Mouse (Mus musculus) lung, embryonic 15.5 days (tissue): ENCODE measurements around the gene Gpr62. TPM values are rescaled to one million over a fixed set of nuclear protein-coding genes. Genes with fewer than 3 reads are reported as not detected.

Experiments
- ATAC-seq: fragments of 200-750 bp; cut with Nextera tagmentation; 2 replicates; pipeline ENCODE4 v1.8.0; 2017; ENCODE audit warnings: moderate number of reproducible peaks, borderline replicate concordance; ENCODE audit not compliant: low FRiP score, low TSS enrichment; ENCODE audit errors: extremely low read depth
- H3K27ac ChIP-seq: fragments of 300-500 bp; sonication (generic); 2 replicates; pipeline ENCODE4 v1.5.1; 2015; ENCODE audit warnings: moderate library complexity, mild to moderate bottlenecking, inconsistent platforms
- H3K27me3 ChIP-seq: fragments of 300-500 bp; sonication (generic); 2 replicates; pipeline ENCODE4 v1.6.1; 2015; ENCODE audit warnings: inconsistent platforms
- H3K36me3 ChIP-seq: fragments of 300-500 bp; sonication (generic); 2 replicates; pipeline ENCODE4 v1.6.1; 2015; ENCODE audit warnings: inconsistent platforms
- H3K4me1 ChIP-seq: fragments of 300-500 bp; sonication (generic); 2 replicates; pipeline ENCODE4 v1.6.1; 2015; ENCODE audit warnings: inconsistent platforms
- H3K4me2 ChIP-seq: fragments of 300-500 bp; sonication (generic); 2 replicates; pipeline ENCODE4 v1.6.1; 2015; ENCODE audit warnings: inconsistent platforms, mild to moderate bottlenecking, moderate library complexity
- H3K4me3 ChIP-seq: fragments of 300-500 bp; sonication (generic); 2 replicates; pipeline ENCODE4 v1.5.1; 2015; ENCODE audit warnings: mild to moderate bottlenecking, inconsistent platforms
- H3K9ac ChIP-seq: fragments of 300-500 bp; sonication (generic); 2 replicates; pipeline ENCODE4 v1.6.1; 2015; ENCODE audit warnings: inconsistent platforms
- H3K9me3 ChIP-seq: fragments of 300-500 bp; sonication (generic); 2 replicates; pipeline ENCODE4 v1.6.1; 2016; ENCODE audit warnings: inconsistent platforms
- WGBS: fragments of 180-500 bp; shearing (Covaris S2); methylation state at CpG from one replicate; pipeline ENCODE4 v1.1.7; 2015; 5-methylcytosine and 5-hydroxymethylcytosine counted together
- polyA plus RNA-seq: library from polyadenylated mRNA; unstranded; fragments of >200 nt; fragmentation: Nextera tagmentation; extraction: Ambion mirVana; gene quantifications from 2 replicates; pipeline ENCODE4 v1.2.1, GENCODE M21; 2015

The Gpr62 gene
- polyA plus RNA-seq, 1 experiment from 2014 or later = 0.07 TPM

GRCm38 (mm10) chr9:106482578-106483115 lies 16.9 kb upstream of the Gpr62 start:
- no peak for ATAC-seq
- H3K4me3 ChIP-seq = no peak overlapping the region
- no peak overlapping the region for H3K27ac ChIP-seq
- WGBS = 84% methylated on average over 17 of the region's 17 CpGs
- peaks cover 12% of the 10 kb centered on the region for H3K4me1 ChIP-seq
- no peaks in the 10 kb centered on the region for H3K27me3 ChIP-seq
- H3K36me3 ChIP-seq = peaks cover 35% of the 10 kb centered on the region
- H3K4me2 ChIP-seq = no peak overlapping the region
- H3K9me3 ChIP-seq = no peaks in the 10 kb centered on the region
- no peak overlapping the region for H3K9ac ChIP-seq

GRCm38 (mm10) chr9:106481676-106482075 lies 15.9 kb upstream of the Gpr62 start:
- H3K4me1 ChIP-seq = peaks cover 13% of the 10 kb centered on the region
- no peak overlapping the region for H3K4me2 ChIP-seq
- H3K27me3 ChIP-seq = no peaks in the 10 kb centered on the region
- H3K27ac ChIP-seq = no peak overlapping the region
- H3K4me3 ChIP-seq = no peak overlapping the region
- H3K9me3 ChIP-seq = no peaks in the 10 kb centered on the region
- peaks cover 35% of the 10 kb centered on the region for H3K36me3 ChIP-seq
- 90% methylated on average over 13 of the region's 13 CpGs for WGBS
- no peak for ATAC-seq
- H3K9ac ChIP-seq = no peak overlapping the region

- H3K36me3 ChIP-seq = peaks cover 31% of the 10 kb centered on the region
- H3K4me1 ChIP-seq = peaks cover 19% of the 10 kb centered on the region
- no peaks in the 10 kb centered on the region for H3K9me3 ChIP-seq
- no peak overlapping the region for H3K4me2 ChIP-seq
- H3K27ac ChIP-seq = no peak overlapping the region
- no peak overlapping the region for H3K9ac ChIP-seq
- no peaks in the 10 kb centered on the region for H3K27me3 ChIP-seq
- H3K4me3 ChIP-seq = no peak overlapping the region
- 93% methylated on average over 14 of the region's 15 CpGs for WGBS
- ATAC-seq = no peak
Observed at GRCm38 (mm10) chr9:106481075-106481474, 15.3 kb upstream of the Gpr62 start.

- H3K9ac ChIP-seq = no peak overlapping the region
- H3K4me1 ChIP-seq = peaks cover 25% of the 10 kb centered on the region
- ATAC-seq = no peak
- WGBS = 92% methylated on average over 7 of the region's 7 CpGs
- H3K27me3 ChIP-seq = no peaks in the 10 kb centered on the region
- no peak overlapping the region for H3K4me3 ChIP-seq
- H3K4me2 ChIP-seq = no peak overlapping the region
- H3K27ac ChIP-seq = no peak overlapping the region
- H3K36me3 ChIP-seq = peaks cover 31% of the 10 kb centered on the region
- no peaks in the 10 kb centered on the region for H3K9me3 ChIP-seq
Observed at GRCm38 (mm10) chr9:106480541-106480940, 14.8 kb upstream of the Gpr62 start.

GRCm38 (mm10) chr9:106478101-106478500 lies 12.4 kb upstream of the Gpr62 start:
- peaks cover 43% of the 10 kb centered on the region for H3K4me1 ChIP-seq
- H3K9ac ChIP-seq = peak overlapping the region; percentile 57
- H3K4me3 ChIP-seq = peak overlapping the region; percentile 74
- H3K36me3 ChIP-seq = peaks cover 14% of the 10 kb centered on the region
- WGBS = 75% methylated on average over 9 of the region's 9 CpGs
- H3K27me3 ChIP-seq = no peaks in the 10 kb centered on the region
- no peak overlapping the region for H3K27ac ChIP-seq
- no peak for ATAC-seq
- peak overlapping the region; percentile 93 for H3K4me2 ChIP-seq
- H3K9me3 ChIP-seq = no peaks in the 10 kb centered on the region

GRCm38 (mm10) chr9:106477649-106478048 lies 11.9 kb upstream of the Gpr62 start:
- no peak for ATAC-seq
- H3K4me3 ChIP-seq = peak overlapping the region; percentile 74
- peak overlapping the region; percentile 93 for H3K4me2 ChIP-seq
- WGBS = under 1% methylated on average over 16 of the region's 16 CpGs
- no peaks in the 10 kb centered on the region for H3K9me3 ChIP-seq
- no peak overlapping the region for H3K27ac ChIP-seq
- no peaks in the 10 kb centered on the region for H3K27me3 ChIP-seq
- peak overlapping the region; percentile 57 for H3K9ac ChIP-seq
- peaks cover 47% of the 10 kb centered on the region for H3K4me1 ChIP-seq
- H3K36me3 ChIP-seq = peaks cover 9% of the 10 kb centered on the region; the same call in 1 of the 2 replicates

- no peaks in the 10 kb centered on the region for H3K27me3 ChIP-seq
- no peaks in the 10 kb centered on the region for H3K9me3 ChIP-seq
- peak; percentile 97 for ATAC-seq
- H3K27ac ChIP-seq = peak within 1 kb of the TSS; percentile 76
- peak within 1 kb of the TSS; percentile 93 for H3K4me2 ChIP-seq
- H3K4me3 ChIP-seq = peak within 1 kb of the TSS; percentile 74
- H3K4me1 ChIP-seq = peaks cover 53% of the 10 kb centered on the region
- H3K36me3 ChIP-seq = peaks cover 9% of the 10 kb centered on the region; the same call in 1 of the 2 replicates
- WGBS = under 1% methylated on average over 41 of the region's 41 CpGs
- peak within 1 kb of the TSS; percentile 57 for H3K9ac ChIP-seq
Observed at GRCm38 (mm10) chr9:106476924-106477484, 11.3 kb upstream of the Gpr62 start, which contains the start of gene Parp3. Gene Parp3, minus strand, starts transcription at chr9:106476949.

- ATAC-seq = peak; percentile 30
- H3K4me3 ChIP-seq = peak overlapping the region; percentile 74
- H3K27me3 ChIP-seq = no peaks in the 10 kb centered on the region
- peaks cover 59% of the 10 kb centered on the region for H3K4me1 ChIP-seq
- peak overlapping the region; percentile 76 for H3K27ac ChIP-seq
- H3K4me2 ChIP-seq = peak overlapping the region; percentile 48
- H3K9ac ChIP-seq = peak overlapping the region; percentile 23
- 24% methylated on average over 16 of the region's 16 CpGs for WGBS
- H3K36me3 ChIP-seq = 0 out of 2 replicates have a peak, but pooled peaks cover 7% of the 10 kb centered on the region
- H3K9me3 ChIP-seq = no peaks in the 10 kb centered on the region
Observed at GRCm38 (mm10) chr9:106476002-106476923, 10.5 kb upstream of the Gpr62 start.

GRCm38 (mm10) chr9:106475663-106476001 lies 9.9 kb upstream of the Gpr62 start, which contains the start of gene Rrp9:
Gene Rrp9, plus strand, starts transcription at chr9:106475963.
- WGBS = 76% methylated on average over 10 of the region's 10 CpGs
- Histone ChIP-seq H3K4me1 (peaks cover 59% of the 10 kb centered on the region), H3K9ac (peak within 1 kb of the TSS; percentile 23), H3K36me3 (0 out of 2 replicates have a peak, but pooled peaks cover under 1% of the 10 kb centered on the region), H3K27ac (peak within 1 kb of the TSS; percentile 76), H3K4me2 (peak within 1 kb of the TSS; percentile 48), H3K9me3 (no peaks in the 10 kb centered on the region), H3K27me3 (no peaks in the 10 kb centered on the region), H3K4me3 (peak within 1 kb of the TSS; percentile 74)
- no peak for ATAC-seq

GRCm38 (mm10) chr9:106475046-106475445 lies 9.3 kb upstream of the Gpr62 start:
- H3K9ac ChIP-seq = no peak overlapping the region

GRCm38 (mm10) chr9:106474456-106474855 lies 8.7 kb upstream of the Gpr62 start:
- Histone ChIP-seq H3K4me2 (peak overlapping the region; percentile 26; the same call in 1 of the 2 replicates), H3K27ac (no peak overlapping the region), H3K27me3 (no peaks in the 10 kb centered on the region), H3K9ac (no peak overlapping the region), H3K4me1 (peaks cover 59% of the 10 kb centered on the region), H3K4me3 (no peak overlapping the region), H3K9me3 (no peaks in the 10 kb centered on the region), H3K36me3 (no peaks in the 10 kb centered on the region)
- 5% methylated on average over 6 of the region's 6 CpGs for WGBS
- ATAC-seq = no peak

More at GRCm38 (mm10) chr9:106475046-106475445, 9.3 kb upstream of the Gpr62 start:
- no peak overlapping the region for H3K4me3 ChIP-seq
- no peaks in the 10 kb centered on the region for H3K36me3 ChIP-seq
- peaks cover 59% of the 10 kb centered on the region for H3K4me1 ChIP-seq
- ATAC-seq = no peak
- H3K9me3 ChIP-seq = no peaks in the 10 kb centered on the region
- H3K27ac ChIP-seq = no peak overlapping the region
- H3K27me3 ChIP-seq = no peaks in the 10 kb centered on the region
- WGBS = 61% methylated on average over 7 of the region's 7 CpGs
- 0 out of 2 replicates have a peak overlapping the region, but pooled peaks have one; percentile 26 for H3K4me2 ChIP-seq

GRCm38 (mm10) chr9:106473753-106474105 lies 8.0 kb upstream of the Gpr62 start:
- Histone ChIP-seq H3K4me1 (peaks cover 58% of the 10 kb centered on the region), H3K9ac (no peak overlapping the region)
- ATAC-seq = no peak

More at GRCm38 (mm10) chr9:106473753-106474105, 8.0 kb upstream of the Gpr62 start:
- H3K36me3 ChIP-seq = no peaks in the 10 kb centered on the region
- no peak overlapping the region for H3K4me2 ChIP-seq
- H3K27me3 ChIP-seq = no peaks in the 10 kb centered on the region
- H3K4me3 ChIP-seq = no peak overlapping the region
- no peaks in the 10 kb centered on the region for H3K9me3 ChIP-seq
- 77% methylated on average over 5 of the region's 5 CpGs for WGBS
- no peak overlapping the region for H3K27ac ChIP-seq
